Mouse (Mus musculus) thymus, postnatal 10 days (tissue): Measurements from ENCODE around the gene Lzts3.

ENCODE experiments used
- DNase-seq, 2 experiments: peaks; one replicate each; pipeline ENCODE4 v3.0.0; 2021; ENCODE audit warnings: low spot score in 2 of 2

The Lzts3 gene

DNA sequence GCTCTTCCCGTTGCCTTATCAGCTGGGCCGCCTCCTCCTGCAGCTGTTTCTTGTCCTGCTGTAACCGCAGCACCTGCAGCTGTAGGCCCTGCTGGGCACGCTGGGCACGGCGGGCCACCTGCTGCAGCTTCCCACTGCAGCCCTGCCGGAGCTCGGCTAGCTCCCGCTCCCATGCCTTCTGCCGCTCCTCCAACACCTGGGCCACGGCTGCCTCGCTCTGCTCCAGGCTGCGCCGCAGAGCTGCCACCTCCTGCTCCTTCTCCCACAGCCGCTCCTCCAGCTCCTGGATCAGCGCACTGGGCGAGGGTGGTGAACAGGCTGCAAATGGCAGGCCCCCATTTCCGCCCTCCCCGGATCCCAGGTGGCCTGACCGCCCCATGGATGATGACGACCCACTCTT is 6.8 kb downstream of the Lzts3 start:
- DNase-seq = peak; percentile 73 to 80

DNA sequence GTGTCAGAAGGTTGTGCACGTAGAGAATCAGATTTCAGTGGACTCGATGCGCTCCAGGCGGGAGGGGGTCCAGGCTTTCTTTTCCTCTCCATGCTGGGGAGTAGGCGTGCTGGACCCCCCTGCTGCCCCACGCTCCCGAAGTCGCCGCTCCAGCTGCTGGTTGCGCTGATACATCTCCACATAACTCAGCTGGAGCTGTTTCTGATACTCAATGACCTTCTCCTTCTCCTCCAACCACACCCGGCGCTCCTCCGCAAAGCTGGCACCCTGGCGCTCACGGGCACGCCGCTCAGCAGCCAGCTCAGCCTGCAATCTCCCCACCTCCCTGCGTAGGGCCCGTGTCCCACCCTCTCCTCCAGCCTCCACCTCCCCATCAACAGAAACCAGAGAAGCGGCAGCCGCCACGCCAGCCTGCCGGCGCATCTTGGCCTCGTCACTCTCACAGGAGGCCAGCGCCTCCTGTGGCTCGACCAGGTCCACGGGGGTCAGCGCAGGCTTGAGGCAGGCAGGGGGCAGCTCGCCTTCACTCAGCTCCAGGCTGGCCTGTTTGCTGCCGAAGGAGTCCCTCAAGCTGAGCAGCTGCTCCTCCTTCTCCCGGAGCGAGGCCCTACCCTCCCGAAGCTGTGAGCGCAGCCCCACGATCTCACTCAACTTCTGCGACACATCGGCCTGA is 7.7 kb downstream of the Lzts3 start:
- DNase-seq = peak; percentile 19 to 31

DNA sequence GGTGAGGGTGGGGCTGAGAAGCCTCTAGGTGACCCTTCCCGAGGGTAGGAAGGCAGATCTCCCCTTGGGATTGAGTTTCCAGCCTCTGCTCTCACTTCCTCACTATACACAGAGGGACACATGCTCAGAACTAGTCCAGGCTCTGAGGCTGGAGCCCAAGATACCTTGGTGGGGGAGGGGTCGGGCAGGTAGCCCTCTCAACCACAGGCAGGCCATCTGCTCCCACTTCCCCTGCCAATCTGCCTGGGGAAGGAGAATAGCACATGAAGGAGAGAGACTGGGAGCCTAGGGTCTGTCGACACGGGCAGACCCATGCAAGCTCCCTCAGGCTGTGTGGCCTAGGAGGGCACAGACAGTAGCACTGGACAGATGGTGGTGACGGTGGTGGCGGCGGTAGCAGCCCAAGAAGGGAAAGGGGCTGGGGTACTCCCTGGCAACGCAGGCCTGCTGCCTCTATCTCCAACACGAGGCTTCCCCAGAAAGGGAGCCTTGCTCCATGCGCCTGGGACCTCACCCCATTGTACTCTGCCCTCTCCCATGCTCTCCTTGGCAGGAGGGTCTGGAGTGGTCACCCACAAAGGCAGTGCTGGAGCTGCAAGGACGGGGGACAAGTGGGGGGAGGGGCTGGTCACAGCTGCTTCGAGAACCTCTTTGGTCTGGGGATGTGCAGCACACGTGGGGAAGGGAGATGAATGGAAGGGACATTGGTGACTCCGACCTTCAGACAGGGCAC is 8.4 kb downstream of the Lzts3 start:
- no peak for DNase-seq

DNA sequence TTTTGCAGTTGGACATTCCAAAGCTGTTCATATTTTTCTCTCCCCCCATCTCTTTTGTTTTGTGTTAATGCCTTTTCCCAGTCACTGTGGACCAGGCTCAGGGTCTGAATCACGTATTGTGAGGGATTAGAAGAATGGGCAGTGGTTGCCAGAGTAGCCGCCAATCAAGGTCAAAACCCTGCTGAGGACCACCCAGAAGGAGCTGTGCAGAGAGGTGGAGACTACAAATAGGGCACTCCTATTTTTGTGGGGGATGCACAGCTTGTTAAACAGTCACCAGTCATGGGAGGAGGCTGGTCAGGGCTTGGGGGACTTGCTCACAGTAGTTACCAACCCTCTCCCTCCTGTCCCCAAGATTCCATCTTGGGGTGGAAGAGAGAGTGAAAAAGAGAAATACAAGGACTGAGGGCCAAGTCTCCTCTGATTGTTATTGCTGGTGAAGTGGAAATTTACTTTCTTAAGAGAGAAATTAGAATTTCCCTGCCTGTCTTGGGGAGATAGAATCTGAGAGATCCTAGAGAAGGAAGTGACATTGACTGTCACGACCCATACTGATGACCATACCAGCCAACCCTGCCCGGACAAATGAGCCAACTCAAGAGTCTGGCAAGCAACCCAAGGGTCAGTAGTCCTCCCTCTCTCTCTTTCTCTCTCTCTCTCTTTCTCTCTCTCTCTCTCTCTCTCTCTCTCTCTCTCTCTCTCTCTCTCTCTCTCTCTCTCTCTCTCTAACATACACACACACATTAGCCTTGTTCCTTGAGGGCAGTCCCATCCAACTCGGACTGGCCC is 9.5 kb downstream of the Lzts3 start:
- no peak for DNase-seq

DNA sequence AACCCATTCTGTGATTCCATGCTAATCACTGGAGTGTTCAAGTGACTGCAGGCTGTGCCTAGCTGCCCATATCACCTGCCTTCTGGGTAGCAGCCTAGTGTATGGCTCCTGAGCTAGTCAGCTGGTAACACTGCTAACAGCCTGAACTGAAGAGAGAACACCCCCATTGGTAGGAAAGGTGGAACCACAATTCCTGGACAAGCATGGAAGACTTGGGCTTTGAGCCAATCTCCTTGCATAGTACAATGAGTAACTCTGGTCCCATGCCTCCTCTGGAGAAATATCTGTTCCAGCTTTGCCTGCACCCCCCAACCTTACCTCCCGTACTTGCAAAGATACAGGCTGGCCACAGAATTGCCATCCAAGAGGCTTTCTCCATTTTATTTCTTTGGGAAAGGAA is 10.2 kb downstream of the Lzts3 start:
- no peak for DNase-seq

DNA sequence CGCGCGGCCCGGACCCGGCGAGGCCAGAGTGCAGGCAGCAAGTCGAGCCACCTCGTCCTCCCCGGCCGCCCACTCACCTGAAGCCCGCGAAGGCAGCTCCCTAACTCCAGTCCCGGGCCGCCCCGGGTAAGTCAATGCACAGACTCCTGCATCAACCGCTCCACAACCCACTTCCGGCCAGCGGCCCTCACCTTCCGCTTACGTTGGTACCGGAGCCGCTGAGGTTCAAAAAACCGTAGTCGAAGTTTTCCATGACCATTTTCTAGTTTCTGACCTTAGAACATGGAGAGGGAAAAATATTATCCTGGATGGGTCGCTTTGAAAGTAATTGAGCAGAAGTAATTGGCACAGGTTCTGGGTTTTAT is 12.8 kb downstream of the Lzts3 start, which contains the start of the genes Fastkd5 and Ubox5:
Gene Fastkd5 (minus strand): TSS at position 189 of the 365 bp plus-strand sequence.
Gene Ubox5 (minus strand): TSS at position 200 of the 365 bp plus-strand sequence.
- DNase-seq = peak; percentile 79 to 85

DNA sequence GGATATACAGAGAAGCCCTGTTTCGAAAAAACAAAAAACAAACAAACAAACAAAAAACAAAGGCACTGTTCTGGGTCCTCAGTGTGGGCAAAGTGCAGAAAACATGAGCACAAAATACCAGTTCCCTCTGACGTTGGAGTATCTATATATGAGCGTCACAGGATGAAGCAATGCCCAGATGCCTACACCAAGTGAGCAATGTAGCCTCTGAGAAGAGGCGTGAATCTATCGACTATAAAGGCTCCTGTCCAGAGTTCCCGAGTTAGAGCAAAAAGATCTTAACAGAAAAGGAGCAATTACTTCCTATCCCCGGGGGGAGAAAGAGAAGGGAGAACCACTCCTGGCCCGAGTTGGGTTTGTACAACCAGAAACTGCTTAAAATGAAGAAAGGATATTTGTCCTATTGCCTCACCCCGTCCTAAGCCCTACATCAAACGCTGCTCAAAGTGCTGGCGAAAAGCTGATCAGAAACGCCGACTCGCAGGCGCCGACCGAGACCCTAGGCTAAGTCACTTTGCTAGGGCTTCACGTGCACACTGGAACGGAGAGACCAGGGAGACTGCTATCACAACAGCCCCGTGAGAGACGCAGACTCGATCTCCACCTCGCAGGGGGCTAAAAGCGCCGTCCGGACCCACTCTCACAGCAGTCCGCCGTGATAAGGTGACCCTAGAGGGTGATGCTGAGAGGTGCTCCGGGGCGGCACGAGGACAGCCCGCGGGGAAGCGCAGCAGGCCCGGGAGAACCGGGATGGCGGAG is 13.3 kb downstream of the Lzts3 start:
- DNase-seq = no peak

DNA sequence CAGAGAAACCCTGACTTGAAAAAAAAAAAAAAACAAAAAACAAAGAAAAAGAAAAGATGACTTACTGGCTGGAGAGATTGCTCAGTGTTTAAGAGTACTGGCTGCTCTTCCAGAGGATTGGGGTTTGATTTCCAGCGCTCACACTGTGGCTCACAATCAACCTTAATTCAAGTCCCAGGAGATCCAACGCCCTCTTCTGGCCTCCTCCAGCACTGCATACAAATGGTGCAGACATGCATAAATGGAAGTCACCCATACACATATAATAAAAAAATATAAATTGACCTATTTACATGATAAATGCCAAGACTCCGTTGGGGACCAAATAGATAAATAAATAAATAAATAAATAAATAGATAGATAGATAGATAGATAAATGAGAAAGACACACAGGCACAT is 14.2 kb downstream of the Lzts3 start:
- DNase-seq = no peak

DNA sequence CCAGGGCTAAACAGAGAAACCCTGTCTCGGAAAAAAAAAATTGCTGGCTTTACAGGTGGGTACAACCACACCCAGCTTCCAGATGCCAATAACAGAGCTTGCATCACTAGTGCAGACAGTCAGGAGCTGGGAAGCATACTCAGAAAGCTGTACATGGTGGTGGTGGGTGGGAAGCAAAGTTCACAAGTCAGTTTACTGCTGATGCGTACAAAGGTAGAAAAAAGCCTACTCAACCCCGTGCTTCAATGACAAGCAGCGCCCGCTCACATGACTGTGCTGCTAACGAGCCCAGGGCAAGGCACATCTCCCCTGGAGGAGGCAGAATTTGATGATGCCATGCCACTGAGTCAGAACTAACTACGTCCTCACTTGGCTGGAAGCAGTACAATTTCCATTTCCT is 23.6 kb downstream of the Lzts3 start:
- DNase-seq = no peak

DNA sequence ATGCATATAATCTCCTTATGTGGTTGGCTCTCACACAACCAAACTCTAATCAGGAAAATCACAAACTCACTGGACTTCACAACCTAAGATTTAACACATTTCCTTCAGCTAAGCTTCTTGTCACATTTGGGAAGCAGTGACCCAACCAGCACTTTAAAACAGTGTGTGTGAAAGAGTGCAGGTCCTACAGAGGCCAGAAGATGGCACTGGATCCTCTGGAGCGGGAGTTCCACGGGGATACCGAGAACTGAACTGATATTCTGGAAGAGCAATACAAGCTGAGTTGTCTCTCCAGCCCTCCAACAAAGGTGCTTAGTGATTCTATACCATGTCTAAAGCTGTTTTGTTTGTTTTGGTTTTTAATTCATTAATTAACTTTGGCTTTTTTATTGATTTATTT is 29.5 kb downstream of the Lzts3 start:
- DNase-seq = no peak

DNA sequence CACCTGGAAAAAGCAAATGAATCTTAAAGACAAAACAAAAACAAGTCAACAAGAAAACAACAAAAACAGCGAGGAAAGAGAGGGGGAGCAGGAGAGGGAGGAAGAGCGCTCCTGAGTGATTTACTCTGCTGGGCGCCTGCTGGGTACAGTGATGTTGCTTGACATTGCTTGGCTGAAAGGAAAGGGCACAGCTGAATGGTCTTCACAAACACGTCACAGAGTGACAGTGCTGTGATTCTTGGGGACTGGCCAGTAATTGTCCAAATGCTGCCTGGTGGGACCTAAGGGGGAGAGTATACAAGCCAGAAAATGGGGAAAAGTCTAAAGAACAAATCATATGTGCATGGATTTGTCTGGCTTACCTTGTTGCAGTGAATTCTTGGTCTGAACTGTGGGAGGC is 40.4 kb downstream of the Lzts3 start:
- no peak for DNase-seq

DNA sequence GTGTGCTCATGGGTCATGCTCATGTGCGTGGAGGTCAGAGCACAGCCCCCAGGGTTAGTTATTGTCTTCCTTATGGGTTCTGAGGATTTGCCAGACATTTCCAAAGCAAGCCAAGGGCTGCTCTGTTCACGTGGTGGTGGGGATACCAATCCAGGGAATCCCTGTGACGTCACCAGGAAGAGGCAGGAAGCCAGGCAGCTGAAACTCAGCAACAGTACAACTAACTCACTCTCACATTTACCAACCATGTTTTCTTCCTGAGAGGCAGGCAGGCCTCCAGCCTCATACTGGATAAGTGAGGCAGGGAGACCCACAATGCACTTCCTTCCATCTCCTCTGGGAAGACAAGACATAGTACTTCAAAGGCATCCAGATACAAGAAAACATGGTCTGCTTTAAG is 44.2 kb downstream of the Lzts3 start:
- no peak for DNase-seq

DNA sequence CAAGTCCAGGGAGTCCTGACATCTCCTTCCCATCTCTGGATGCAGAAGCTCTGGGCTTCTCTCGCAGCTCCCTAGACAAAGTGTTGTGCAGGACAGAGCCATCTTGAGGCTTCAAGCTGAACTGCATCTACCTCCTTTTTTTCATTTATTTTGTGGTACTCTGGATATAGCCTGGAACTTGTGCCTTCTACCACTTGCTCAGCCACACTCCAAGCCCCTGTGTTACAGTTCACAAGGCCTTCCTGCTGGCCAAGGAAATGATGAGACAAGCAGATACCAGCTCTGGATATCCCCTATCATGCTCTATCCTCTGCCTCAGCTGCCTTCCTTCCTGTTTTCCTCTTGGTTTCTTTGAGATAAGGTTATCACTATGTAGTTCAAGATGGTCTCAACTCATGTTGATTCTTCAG is 45.0 kb downstream of the Lzts3 start:
- DNase-seq = no peak

DNA sequence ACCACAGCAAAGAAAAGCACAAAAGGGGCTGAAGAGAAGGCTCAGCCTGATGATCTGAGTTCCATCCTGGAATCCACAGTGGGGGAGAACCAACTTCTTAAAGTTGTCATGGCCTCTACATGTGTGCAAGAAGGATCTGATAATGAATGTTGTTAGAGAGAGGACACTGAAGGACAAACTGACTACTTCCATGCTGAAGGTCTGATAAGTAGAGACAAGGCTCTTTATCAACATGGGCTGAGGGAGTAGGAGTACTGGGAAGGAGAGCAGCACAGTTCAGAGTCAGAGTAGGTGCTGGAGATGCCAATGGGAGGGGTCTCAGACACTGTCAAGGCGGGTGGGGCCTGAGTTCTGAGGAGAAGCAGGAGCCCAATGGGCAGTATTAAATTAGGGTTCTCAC is 47.0 kb downstream of the Lzts3 start:
- DNase-seq = no peak

DNA sequence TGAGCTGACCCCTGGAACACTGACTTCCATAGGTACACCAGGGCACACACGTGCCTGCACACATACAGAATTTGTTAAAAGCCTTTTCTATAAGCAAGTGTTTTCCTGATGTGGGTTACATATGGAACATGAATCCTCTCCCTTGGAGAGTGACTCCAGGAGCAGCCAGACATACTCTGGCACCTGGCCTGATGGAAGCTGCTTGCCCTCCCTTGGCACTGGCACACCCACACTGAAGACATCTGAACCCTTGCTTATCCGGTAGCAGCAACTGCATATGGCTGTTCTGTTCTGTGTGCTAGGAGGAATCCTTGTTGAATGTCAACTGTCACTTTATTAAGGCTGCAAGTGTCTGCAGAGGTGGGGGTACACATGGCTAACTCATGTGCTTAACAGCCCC is 51.6 kb downstream of the Lzts3 start:
- DNase-seq = no peak

DNA sequence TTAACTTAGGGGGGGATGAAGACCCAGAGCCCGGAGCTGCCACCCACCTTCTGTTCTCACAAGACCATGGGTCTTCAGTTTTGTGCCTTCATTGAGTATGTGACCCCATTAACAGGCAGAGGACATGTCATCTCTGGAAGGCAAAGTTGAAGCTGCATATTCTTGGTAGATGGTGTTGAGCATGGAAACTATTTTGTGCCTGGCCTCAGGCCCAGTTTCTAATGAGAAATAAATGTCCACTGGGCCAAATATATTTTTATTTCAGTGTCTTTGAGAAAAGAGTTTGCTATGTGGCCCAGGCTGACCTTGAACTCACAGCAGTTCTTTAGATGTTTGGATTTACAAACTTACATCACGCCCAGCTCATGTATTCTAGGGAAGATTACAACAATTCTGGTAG is 52.8 kb downstream of the Lzts3 start:
- DNase-seq = no peak

DNA sequence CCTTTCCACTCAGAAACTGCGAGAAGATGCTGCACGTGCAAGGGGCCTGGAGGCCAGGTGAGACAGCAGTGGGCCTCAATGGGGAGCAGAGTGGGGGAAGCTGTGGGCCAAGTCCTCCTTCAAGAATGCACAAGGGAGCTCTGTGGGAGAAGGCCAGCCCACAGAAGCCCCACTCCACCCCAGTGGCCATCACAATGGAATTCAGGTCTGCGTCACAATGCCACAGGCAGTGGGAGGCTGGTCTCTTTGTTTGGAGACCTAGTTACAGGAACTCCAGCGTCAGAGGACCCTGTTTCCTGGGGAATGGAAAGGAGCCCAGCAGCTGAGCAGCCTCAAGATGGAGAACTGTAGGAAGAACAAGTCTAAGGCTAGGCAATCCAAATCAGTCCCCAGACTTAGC is 53.4 kb downstream of the Lzts3 start:
- DNase-seq = no peak

DNA sequence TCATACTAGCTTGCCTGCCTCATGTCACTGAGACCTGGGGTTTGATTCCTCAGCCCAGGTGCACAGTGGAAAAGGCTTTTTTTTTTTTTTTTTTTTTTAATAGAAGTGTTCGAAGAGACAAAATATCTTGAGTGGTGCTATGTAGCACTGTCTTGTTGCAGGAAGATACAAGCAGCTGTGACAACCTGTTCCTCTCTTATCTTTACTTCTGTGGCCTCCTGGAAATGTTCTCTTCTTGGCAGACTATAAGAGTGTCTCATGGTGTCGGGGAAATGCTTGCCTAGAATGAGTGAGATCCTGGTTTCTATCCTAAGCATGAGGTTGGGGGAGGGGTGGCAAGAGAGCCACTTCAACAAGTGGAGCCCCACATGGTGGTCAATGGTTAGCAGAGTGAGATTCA is 54.2 kb downstream of the Lzts3 start:
- no peak for DNase-seq

DNA sequence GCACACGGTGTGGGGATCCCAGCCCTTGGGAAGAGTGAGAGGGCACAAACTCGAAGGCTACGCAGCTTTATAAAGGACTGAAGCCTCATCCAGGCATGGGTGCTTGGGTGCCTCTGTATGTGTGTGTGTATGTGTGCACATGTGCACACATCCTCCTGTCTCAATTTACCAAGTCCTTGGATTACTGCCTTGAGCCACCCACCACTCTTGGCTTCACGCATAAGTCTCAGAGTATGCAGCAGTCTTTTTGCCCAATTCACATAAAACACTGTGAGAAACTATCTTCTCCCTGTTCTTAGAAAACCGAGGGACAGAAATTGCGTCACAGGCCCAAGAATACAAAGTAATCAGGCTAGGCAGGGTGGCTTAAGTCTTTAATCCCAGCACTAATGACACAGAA is 56.6 kb downstream of the Lzts3 start:
- no peak for DNase-seq

DNA sequence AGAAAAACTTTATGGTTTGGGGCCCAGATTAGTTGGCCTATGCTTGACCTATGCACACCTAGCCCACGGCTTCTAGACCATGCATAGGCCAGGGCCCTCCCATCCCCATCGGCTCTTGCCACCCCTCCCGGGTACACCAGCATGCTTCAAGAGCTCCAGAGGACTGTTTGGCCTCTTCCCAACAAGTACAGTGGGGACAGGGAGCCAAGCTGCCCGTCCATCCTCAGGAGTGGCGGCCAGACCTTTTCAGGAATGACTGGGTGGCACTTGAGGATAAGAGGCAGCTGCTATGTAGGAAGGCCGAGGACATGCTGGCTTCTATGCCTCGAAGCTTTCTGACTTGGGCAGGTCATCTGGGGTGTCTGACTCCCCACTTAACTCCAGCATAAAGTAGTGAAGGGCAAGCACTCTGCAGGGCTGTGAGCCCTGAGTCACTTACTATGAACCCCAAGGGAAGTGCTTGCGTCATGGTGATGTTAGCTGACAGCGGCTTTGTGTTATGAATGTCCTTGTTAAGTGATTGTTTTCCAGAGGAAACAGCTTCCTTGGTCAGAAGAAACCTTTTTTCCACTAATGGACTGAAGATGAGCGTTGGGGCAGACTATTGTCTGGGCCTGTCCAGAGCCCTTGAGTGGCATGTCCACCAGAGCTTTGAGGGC is 58.6 kb downstream of the Lzts3 start:
- no peak for DNase-seq
